ENCODE assay signal across 20 mouse cellular contexts in the genomic region with DNA sequence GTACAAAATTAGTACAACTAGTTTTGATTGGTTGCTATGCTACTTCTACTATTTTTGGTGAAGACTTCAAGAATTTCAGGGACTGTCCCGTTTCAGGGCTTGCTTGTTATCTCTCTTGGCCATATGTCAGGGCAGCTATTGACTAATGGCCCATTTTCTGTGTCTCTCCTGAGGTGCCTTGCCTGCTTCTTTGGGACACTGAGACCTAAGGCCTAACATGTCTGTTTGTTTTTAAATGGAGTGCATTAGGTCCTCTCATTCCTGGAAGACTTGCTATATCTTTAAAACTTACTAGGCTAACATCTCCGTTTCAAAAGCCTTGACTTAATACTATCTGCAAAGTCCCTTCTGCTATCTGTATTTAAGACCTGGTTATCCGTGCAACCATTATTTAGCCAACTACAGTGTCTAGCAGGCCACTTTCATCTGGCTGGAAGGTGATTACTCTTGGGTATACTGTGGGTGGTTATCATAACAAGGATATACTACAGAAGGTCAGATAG. TPM values are rescaled to one million over a fixed set of nuclear protein-coding genes. Genes with fewer than 3 reads are reported as not detected.
DNase-seq lines count a peak whose midpoint lies in the region; ATAC-seq and TF ChIP-seq lines count a peak whose summit lies in the region.
"Had no signal": no experiment of that assay in that cellular context is flagged by ENCODE, and none has a peak within 500 bp of the region (broad histone marks: within the 10 kb centered on the region; RNA-seq: fewer than 3 reads in every experiment).

No protein-coding gene starts in this region.

- H3K36me3 ChIP-seq in MEL (ENCODE audit: control insufficient read depth in 1 of 2, insufficient read depth in 2 of 2, low read length in 2 of 2): peaks cover 0 to 12% of the 10 kb centered on the region in 2 experiments; a peak in 2 of 4 replicates
- H3K36me3 ChIP-seq: limb, embryonic 13.5 days; neural tube, embryonic 15.5 days had no signal

- H3K4me3 ChIP-seq in MEL (ENCODE audit: control insufficient read depth in 1 of 2, insufficient read depth in 1 of 2, low read depth in 2 of 2, low read length in 2 of 2): no peak overlapping the region
- H3K4me3 ChIP-seq: layer of hippocampus, adult 2 months; limb, embryonic 13.5 days; neural tube, embryonic 15.5 days had no signal

- no peak overlapping the region for H3K9ac ChIP-seq in MEL (ENCODE audit: control insufficient read depth, low read depth, low read length, poor library complexity, severe bottlenecking)
- H3K9ac ChIP-seq: limb, embryonic 13.5 days; neural tube, embryonic 15.5 days had no signal

- TF ChIP-seq RAD21 in MEL (IDR thresholded peaks at IDR 0.05; ENCODE audit: low read depth, low read length): no peak

- no peak for TF ChIP-seq CTCF in MEL (IDR thresholded peaks at IDR 0.05 in 2 of 3, conservative IDR thresholded peaks at IDR 0.05 in 1 of 3; ENCODE audit: control insufficient read depth in 1 of 3, insufficient read depth in 1 of 3, low read depth in 2 of 3, low read length in 3 of 3, poor library complexity in 1 of 3, severe bottlenecking in 1 of 3)

- DNase-seq in MEL (ENCODE audit: low read depth, low spot score) (peak; percentile 80), liver (peak; percentile 38)
- DNase-seq in urinary bladder, postnatal 10 days (ENCODE audit: low spot score): no peak
- no peak for DNase-seq in yolk sac, embryonic 10.5 days (ENCODE audit: low spot score)
- no peak for DNase-seq in gastrocnemius, adult 18-20 months (ENCODE audit: low spot score)
- DNase-seq: cerebellum, adult 8-10 months; heart, adult 11 months; kidney, adult 9 months had no signal

- H3K27ac ChIP-seq in MEL (ENCODE audit: control insufficient read depth, low read depth, low read length): peak overlapping the region; percentile 40
- H3K27ac ChIP-seq: layer of hippocampus, adult 2 months; limb, embryonic 13.5 days; neural tube, embryonic 15.5 days had no signal

- peaks cover 5 to 6% of the 10 kb centered on the region in 2 experiments for H3K4me1 ChIP-seq in MEL (ENCODE audit: control insufficient read depth in 1 of 2, insufficient read depth in 2 of 2, low read length in 2 of 2)
- H3K4me1 ChIP-seq: limb, embryonic 13.5 days; neural tube, embryonic 15.5 days had no signal

- peak; percentile 46 to 70; a peak in 3 of 4 replicates for TF ChIP-seq EP300 in MEL (IDR thresholded peaks at IDR 0.05; ENCODE audit: low read depth in 1 of 2, low read length in 2 of 2)

- no peaks in the 10 kb centered on the region for H3K27me3 ChIP-seq in MEL (ENCODE audit: control insufficient read depth in 1 of 2, insufficient read depth in 2 of 2, low read length in 2 of 2)
- H3K27me3 ChIP-seq: limb, embryonic 13.5 days; neural tube, embryonic 15.5 days had no signal

- H3K79me2 ChIP-seq in MEL (ENCODE audit: control insufficient read depth, insufficient read depth, low read length, poor library complexity): no peaks in the 10 kb centered on the region

- no peaks in the 10 kb centered on the region for H3K9me3 ChIP-seq in MEL (replicated peaks; ENCODE audit: insufficient read depth, low read length)
- H3K9me3 ChIP-seq: limb, embryonic 13.5 days; neural tube, embryonic 15.5 days had no signal

- ATAC-seq in CD4-positive, CD25-positive, alpha-beta regulatory T cell, adult 4 months: peak; percentile 34
- ATAC-seq in megakaryocyte progenitor cell, adult 5-6 weeks (replicated peaks; ENCODE audit: poor library complexity): peak; percentile 90
- ATAC-seq: forebrain, embryonic 14.5 days; lung, postnatal 0 days had no signal

- no peak for TF ChIP-seq POLR2A in MEL (IDR thresholded peaks at IDR 0.05; ENCODE audit: control insufficient read depth in 1 of 2, insufficient read depth in 1 of 2, low read depth in 1 of 2, low read length in 2 of 2, poor library complexity in 1 of 2)

TF ChIP-seq in MEL, 35 proteins besides CTCF, POLR2A, EP300 and RAD21:
- peak; percentile 71 for TF ChIP-seq TCF12 (IDR thresholded peaks at IDR 0.05; ENCODE audit: low read depth, low read length)
- TF ChIP-seq ETS1 (IDR thresholded peaks at IDR 0.05; ENCODE audit: low read depth, low read length): 0 out of 2 replicates have a peak, but pooled peaks have one; percentile 27
- TF ChIP-seq TAL1 (IDR thresholded peaks at IDR 0.05; ENCODE audit: low read length): peak; percentile 94
- TF ChIP-seq UBTF (IDR thresholded peaks at IDR 0.05; ENCODE audit: borderline replicate concordance, insufficient read depth, low read depth, low read length): no peak
- TF ChIP-seq GATA1 (IDR thresholded peaks at IDR 0.05; ENCODE audit: low read depth, low read length): peak; percentile 68; the same call in 1 of the 2 replicates

RNA-seq across cellular contexts. Expression of gene Ccr1, which starts 10.5 kb away (rescaled TPM):
- polyA plus RNA-seq in CD4-positive, CD25-positive, alpha-beta regulatory T cell, adult 4 months (2017; shearing (Covaris generic)): under 1 TPM; 0.89 to 0.98 TPM
- total RNA-seq in MEL (2012; rRNA removed): not detected in 2 replicates
- under 1 TPM in 1 of 2 experiments, not detected in 1; 0.07 TPM for polyA plus RNA-seq in MEL (2012; ENCODE audit: insufficient read depth in 1 of 2, insufficient read length in 2 of 2, low read depth in 1 of 2, low replicate concordance in 2 of 2, missing spikeins in 1 of 2)
- 4.5 and 5.1 TPM in 2 replicates for total RNA-seq in megakaryocyte progenitor cell, adult 5-6 weeks (2015)
- 3.1 and 3.6 TPM in 2 replicates for total RNA-seq in megakaryocyte progenitor cell, adult 5-6 weeks (2017)
- under 1 TPM in 1 of 2 experiments, not detected in 1; 0.07 TPM for total RNA-seq in gastrocnemius, adult 18-20 months (2021)

RNA-seq across cellular contexts. Expression of gene Ccr1l1, which starts 20.2 kb away (rescaled TPM):
- not detected for polyA plus RNA-seq in CD4-positive, CD25-positive, alpha-beta regulatory T cell, adult 4 months (2017; shearing (Covaris generic))
- total RNA-seq in MEL (2012; rRNA removed): not detected in 2 replicates
- polyA plus RNA-seq in MEL (2012; ENCODE audit: insufficient read depth in 1 of 2, insufficient read length in 2 of 2, low read depth in 1 of 2, low replicate concordance in 2 of 2, missing spikeins in 1 of 2): not detected
- 0.24 TPM in 1 of 2 replicates, not detected in the other for total RNA-seq in megakaryocyte progenitor cell, adult 5-6 weeks (2015)
- not detected in 2 replicates for total RNA-seq in megakaryocyte progenitor cell, adult 5-6 weeks (2017)
- not detected for total RNA-seq in gastrocnemius, adult 18-20 months (2021)
- total RNA-seq: adrenal gland, adult 18-20 months; heart, postnatal 25 days; layer of hippocampus, adult 2 months; left cerebral cortex, adult 8-10 months had no signal
- polyA plus RNA-seq: forebrain, embryonic 14.5 days; limb, embryonic 13.5 days; lung, postnatal 0 days; midbrain, embryonic 11.5 days; neural tube, embryonic 15.5 days; testis, adult 2 months had no signal

Comparison
In these comparisons a context has a peak if more than half of its experiments do, and no peak if none do; other contexts are left out.
1. DNase-seq: peak in MEL (single experiment) and liver (single experiment); none in urinary bladder, postnatal 10 days (single experiment), yolk sac, embryonic 10.5 days (single experiment) and gastrocnemius, adult 18-20 months (single experiment).